Mouse (Mus musculus): ENCODE measurements around the gene Scgb2b12. TPM values are rescaled to one million over a fixed set of nuclear protein-coding genes. Genes with fewer than 3 reads are reported as not detected.

The Scgb2b12 gene
- polyA plus RNA-seq (2014; fragmentation: Illumina TruSeq; extraction: RNeasy Lipid Tissue Mini Kit (QIAGEN cat#74804); ENCODE audit: low read depth, low replicate concordance): not detected

DNA sequence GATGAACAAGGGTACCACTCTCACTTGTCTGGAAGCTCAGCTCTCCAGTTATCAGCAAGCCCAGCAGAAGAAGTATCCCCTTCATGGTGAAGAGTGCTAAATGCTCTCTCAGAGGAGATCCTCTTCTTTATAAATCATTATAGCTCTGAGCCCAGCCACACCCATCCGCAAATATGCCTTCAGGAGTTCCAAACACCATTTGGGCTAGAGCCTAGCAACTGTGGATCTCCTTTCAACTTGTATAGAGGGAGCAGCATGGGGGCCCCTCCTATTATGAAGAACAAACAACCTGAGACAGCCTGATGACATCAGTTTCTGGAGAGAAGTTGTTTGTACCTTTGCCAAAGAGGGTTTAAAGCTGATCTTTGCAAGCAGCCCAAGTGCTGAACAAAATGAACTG lies at the start of gene Scgb2b12:
TSS of gene Scgb2b12 (minus strand) at position 101 of the 400 bp plus-strand sequence.

DNA sequence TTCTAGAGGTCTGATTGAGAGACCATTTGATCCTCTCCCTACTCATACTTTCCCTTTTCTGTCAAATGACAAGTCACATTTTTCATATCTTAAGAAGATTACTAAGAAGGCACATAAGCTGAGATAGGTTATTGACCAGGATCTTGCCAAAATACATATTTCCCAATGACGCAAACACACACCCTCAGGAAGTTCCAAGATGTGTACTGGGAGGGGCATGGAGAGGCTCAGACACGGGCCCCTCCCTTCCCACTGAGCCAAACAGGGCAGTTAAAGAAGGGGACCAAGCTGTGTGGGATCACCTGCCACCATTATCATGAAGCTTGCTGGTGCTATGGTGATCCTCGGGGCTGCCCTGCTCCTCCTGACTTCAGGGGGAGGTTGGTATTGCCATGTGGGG lies 6.8 kb upstream of the Scgb2b12 start, which contains the start of gene Scgb1b12:
TSS of gene Scgb1b12 (plus strand) at position 301 of the 400 bp plus-strand sequence.

Other genes with a start within 250 kb of the Scgb2b12 start
- gene Scgb1b10, start 226.4 kb downstream of the Scgb2b12 start, polyA plus RNA-seq (2014; fragmentation: Illumina TruSeq; extraction: RNeasy Lipid Tissue Mini Kit (QIAGEN cat#74804); ENCODE audit: low read depth, low replicate concordance): not detected
- gene Scgb2b11, start 116.1 kb downstream of the Scgb2b12 start, polyA plus RNA-seq (2014; fragmentation: Illumina TruSeq; extraction: RNeasy Lipid Tissue Mini Kit (QIAGEN cat#74804); ENCODE audit: low read depth, low replicate concordance): not detected
- gene Scgb1b11, start 104.4 kb downstream of the Scgb2b12 start, polyA plus RNA-seq (2014; fragmentation: Illumina TruSeq; extraction: RNeasy Lipid Tissue Mini Kit (QIAGEN cat#74804); ENCODE audit: low read depth, low replicate concordance): not detected
- gene Scgb1b12, start 6.9 kb upstream of the Scgb2b12 start, polyA plus RNA-seq (2014; fragmentation: Illumina TruSeq; extraction: RNeasy Lipid Tissue Mini Kit (QIAGEN cat#74804); ENCODE audit: low read depth, low replicate concordance): not detected
- gene Scgb1b29, start 114.3 kb upstream of the Scgb2b12 start, polyA plus RNA-seq (2014; fragmentation: Illumina TruSeq; extraction: RNeasy Lipid Tissue Mini Kit (QIAGEN cat#74804); ENCODE audit: low read depth, low replicate concordance): not detected

Measured in kidney, adult 10 weeks (tissue).